Mouse (Mus musculus) heart, adult 2 months (tissue): Measurements from ENCODE around the gene Lipt1. TPM values are rescaled to one million over a fixed set of nuclear protein-coding genes. Genes with fewer than 3 reads are reported as not detected.

Source experiments
- DNase-seq, 2 experiments: peaks; one replicate each; pipeline ENCODE4 v3.0.0; 2021
- H3K27ac ChIP-seq: fragments of 200-600 bp; 2 replicates; pipeline ENCODE4 v1.8.1; 2022
- H3K27me3 ChIP-seq: fragments of 200-500 bp; 2 replicates; pipeline ENCODE4 v1.6.1; 2012; ENCODE audit warnings: mild to moderate bottlenecking, low read length, inconsistent platforms, mixed read lengths; ENCODE audit not compliant: control insufficient read depth, insufficient read depth
- H3K36me3 ChIP-seq: fragments of 200-500 bp; 2 replicates; pipeline ENCODE4 v1.6.1; 2012; ENCODE audit warnings: low read length, inconsistent platforms; ENCODE audit not compliant: control insufficient read depth, insufficient read depth
- H3K4me1 ChIP-seq: fragments of 200-500 bp; 2 replicates; pipeline ENCODE4 v1.6.1; 2011; ENCODE audit warnings: low read length; ENCODE audit not compliant: control insufficient read depth, insufficient read depth
- H3K4me3 ChIP-seq: fragments of 200-600 bp; 2 replicates; pipeline ENCODE4 v1.8.1; 2022
- H3K79me2 ChIP-seq: fragments of 200-500 bp; replicated peaks from 2 replicates; pipeline ENCODE4 v1.6.1; 2012; ENCODE audit warnings: mild to moderate bottlenecking, inconsistent platforms, low read length, moderate library complexity, mixed read lengths; ENCODE audit not compliant: control insufficient read depth, insufficient read depth
- H3K9ac ChIP-seq: fragments of 200-500 bp; 2 replicates; pipeline ENCODE4 v1.6.1; 2012; ENCODE audit warnings: low read depth, mild to moderate bottlenecking, control low read depth, inconsistent platforms, low read length, mixed read lengths
- CTCF ChIP-seq: fragments of 200-600 bp; IDR thresholded peaks from 2 replicates; pipeline ENCODE4 v1.8.1; 2022; ENCODE audit warnings: antibody characterized with exemption, mild to moderate bottlenecking, moderate library complexity
- EP300 ChIP-seq: fragments of 200-500 bp; IDR thresholded peaks from 2 replicates; pipeline ENCODE4 v1.6.1; 2011; ENCODE audit warnings: low read depth, low read length, control low read depth; ENCODE audit not compliant: insufficient read depth
- POLR2A ChIP-seq: fragments of 200-500 bp; IDR thresholded peaks from 2 replicates; pipeline ENCODE4 v1.6.1; 2011; ENCODE audit warnings: mild to moderate bottlenecking, low read depth, low read length, control low read depth; ENCODE audit not compliant: insufficient read depth
- WGBS: fragments of 180-500 bp; shearing (Covaris S2); methylation state at CpG from one replicate; pipeline ENCODE4 v1.1.7; 2018; 5-methylcytosine and 5-hydroxymethylcytosine counted together
- intact Hi-C: fragments of 180-260 bp; cut with DNase I; formaldehyde crosslinking; loops from one replicate; pipeline ENCODE4 v1.15.1; 2025
- polyA plus RNA-seq: library from polyadenylated mRNA; depleted of rRNA; stranded (reverse); fragments of >200 nt; gene quantifications from 2 replicates; pipeline ENCODE4 v1.2.3, GENCODE M21; 2012
- total RNA-seq, 2 experiments: library from RNA; stranded (reverse); gene quantifications; 2 replicates each; pipeline ENCODE4 v1.2.3; 2021

The Lipt1 gene
- total and polyA plus RNA-seq, 3 experiments = 6.8 to 13.2 (median 11.6) TPM

DNA sequence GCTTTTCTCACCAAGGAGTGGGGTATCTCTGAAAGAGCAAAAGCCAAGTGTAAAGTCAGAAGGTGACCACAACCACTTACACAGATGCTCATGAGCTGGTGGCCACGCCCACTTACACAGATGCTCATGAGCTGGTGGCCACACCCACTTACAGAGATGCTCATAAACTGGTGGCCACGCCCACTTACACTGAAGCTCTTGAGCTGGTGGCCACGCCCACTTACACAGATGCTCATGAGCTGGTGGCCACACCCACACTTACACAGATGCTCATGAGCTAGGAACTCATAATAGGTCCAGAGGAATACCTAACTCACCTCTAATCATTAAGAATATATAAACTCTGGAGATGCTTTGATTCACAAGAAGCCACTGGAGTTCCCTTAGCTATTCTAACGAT, 12.9 kb downstream of the Lipt1 start:
- WGBS = 76% methylated on average over 4 of the region's 4 CpGs
- peaks cover 3% of the 10 kb centered on the region; the same call in 1 of the 2 replicates for H3K4me1 ChIP-seq
- H3K27me3 ChIP-seq = no peaks in the 10 kb centered on the region
- TF ChIP-seq POLR2A = no peak
- TF ChIP-seq CTCF = no peak
- TF ChIP-seq EP300 = no peak
- no peak for DNase-seq
- H3K9ac ChIP-seq = no peak overlapping the region
- H3K79me2 ChIP-seq = peaks cover 4% of the 10 kb centered on the region; the same call in 1 of the 2 replicates
- intact Hi-C loops = no loop called here
- peaks cover 2% of the 10 kb centered on the region for H3K36me3 ChIP-seq
- H3K27ac ChIP-seq = no peak overlapping the region
- no peak overlapping the region for H3K4me3 ChIP-seq

DNA sequence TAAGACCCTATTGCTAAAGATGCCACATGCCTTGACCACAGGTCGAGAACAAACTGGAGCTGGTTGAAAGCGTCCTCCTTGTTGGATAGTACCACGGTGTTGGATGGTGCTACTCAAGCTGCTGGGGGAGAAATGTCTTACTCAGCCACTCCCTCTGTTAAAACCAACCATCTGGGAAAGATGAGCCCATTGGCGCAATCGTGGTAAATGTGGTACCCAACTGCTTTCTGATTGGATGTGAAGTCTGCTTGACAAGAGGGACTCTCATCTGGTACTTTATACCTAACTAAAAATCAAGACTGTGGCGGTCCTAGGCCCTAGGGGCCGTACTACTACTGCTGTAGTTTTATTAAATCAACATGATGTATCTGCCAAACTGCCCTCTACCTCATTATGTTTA, 17.7 kb downstream of the Lipt1 start:
- 81% methylated on average over 7 of the region's 7 CpGs for WGBS
- Histone ChIP-seq H3K36me3 (peaks cover 6% of the 10 kb centered on the region), H3K27me3 (no peaks in the 10 kb centered on the region), H3K27ac (no peak overlapping the region), H3K4me1 (peaks cover 7% of the 10 kb centered on the region), H3K9ac (peak overlapping the region; percentile 88), H3K79me2 (peaks cover 10% of the 10 kb centered on the region; the same call in 1 of the 2 replicates), H3K4me3 (peak overlapping the region; percentile 70)
- intact Hi-C loops = no loop called here
- DNase-seq = no peak
- no peak for TF ChIP-seq POLR2A
- TF ChIP-seq EP300 = no peak

DNA sequence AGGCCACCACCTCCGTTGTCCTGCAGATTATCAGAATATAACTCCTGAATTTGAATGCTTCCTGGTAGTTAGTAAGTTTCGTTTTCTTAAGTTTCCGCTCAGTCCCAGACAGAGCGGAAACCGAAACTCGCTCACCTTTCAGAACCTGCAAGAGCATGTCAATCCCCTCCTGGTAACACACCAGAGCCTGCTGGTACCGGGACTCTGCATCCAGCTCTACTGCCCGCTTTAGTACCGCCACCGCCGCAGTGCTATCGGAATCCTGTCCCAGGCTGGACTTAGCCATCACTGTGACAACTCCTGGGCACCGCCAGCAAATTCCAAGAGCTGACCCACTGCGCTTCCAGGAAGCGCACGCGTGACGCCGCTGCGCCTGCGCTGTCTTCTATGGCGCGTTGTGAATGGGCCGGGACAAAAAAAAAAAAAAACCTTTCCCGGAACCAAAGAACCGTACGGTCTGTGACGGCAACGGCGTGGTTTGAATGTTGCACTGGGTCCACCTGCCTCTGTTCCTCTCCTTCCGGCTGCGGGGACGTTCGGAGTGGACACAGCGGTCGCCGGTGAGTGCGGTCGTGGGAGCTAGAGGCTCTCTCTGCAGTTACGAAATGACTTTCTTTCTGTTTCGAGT, 18.6 kb downstream of the Lipt1 start, which contains the start of the genes Mitd1 and Mrpl30:
TSS of gene Mitd1 (minus strand) at position 387 of the 628 bp plus-strand sequence.
TSS of gene Mrpl30 (plus strand) at position 453 of the 628 bp plus-strand sequence.
- H3K79me2 ChIP-seq = peaks cover 10% of the 10 kb centered on the region; the same call in 1 of the 2 replicates
- no peaks in the 10 kb centered on the region for H3K27me3 ChIP-seq
- peaks cover 7% of the 10 kb centered on the region for H3K4me1 ChIP-seq
- peaks cover 6% of the 10 kb centered on the region for H3K36me3 ChIP-seq
- peak within 1 kb of the TSS; percentile 70 for H3K4me3 ChIP-seq
- WGBS = under 1% methylated on average over 41 of the region's 41 CpGs
- DNase-seq = peak; percentile 91 to 92
- intact Hi-C loops = loop anchor here (1.0 to 2.0 kb wide), 2 partner anchors 17 to 25 kb away; no protein-coding TSS in a partner anchor
- H3K9ac ChIP-seq = peak within 1 kb of the TSS; percentile 88
- H3K27ac ChIP-seq = peak within 1 kb of the TSS; percentile 87
- TF ChIP-seq CTCF (peak; percentile 5; the same call in 1 of the 2 replicates), POLR2A (peak; percentile 97), EP300 (peak; percentile 88; the same call in 1 of the 2 replicates)

DNA sequence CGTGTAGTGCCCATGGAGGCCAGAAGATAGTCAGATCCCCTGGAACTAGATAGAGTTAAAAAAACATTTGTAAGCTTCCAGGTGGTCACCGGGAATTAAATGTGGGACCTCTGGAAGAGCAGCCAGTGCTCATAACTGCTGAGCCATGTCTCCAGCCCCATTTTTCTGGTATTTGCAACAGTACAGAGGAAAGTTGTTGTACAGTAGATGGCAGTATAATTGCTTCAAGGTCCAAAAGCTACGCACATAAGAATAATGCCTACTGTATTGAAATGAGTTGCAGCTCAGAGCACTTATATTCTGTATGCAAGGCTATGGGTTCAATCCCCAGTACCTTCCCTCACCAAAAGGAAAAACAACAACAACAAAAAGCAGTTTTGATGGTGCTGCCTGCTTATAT, 19.9 kb downstream of the Lipt1 start:
- Histone ChIP-seq H3K27me3 (no peaks in the 10 kb centered on the region), H3K79me2 (peaks cover 10% of the 10 kb centered on the region; the same call in 1 of the 2 replicates), H3K27ac (no peak overlapping the region), H3K36me3 (peaks cover 6% of the 10 kb centered on the region), H3K9ac (no peak overlapping the region), H3K4me3 (peak overlapping the region; percentile 70; the same call in 1 of the 2 replicates), H3K4me1 (peaks cover 7% of the 10 kb centered on the region)
- intact Hi-C loops = loop anchor here (2.0 kb wide), 1 partner anchor 19 kb away; no protein-coding TSS in a partner anchor
- TF ChIP-seq POLR2A (no peak), CTCF (peak; percentile 53)
- WGBS = 30% methylated on average over 3 of the region's 3 CpGs
- DNase-seq = no peak

DNA sequence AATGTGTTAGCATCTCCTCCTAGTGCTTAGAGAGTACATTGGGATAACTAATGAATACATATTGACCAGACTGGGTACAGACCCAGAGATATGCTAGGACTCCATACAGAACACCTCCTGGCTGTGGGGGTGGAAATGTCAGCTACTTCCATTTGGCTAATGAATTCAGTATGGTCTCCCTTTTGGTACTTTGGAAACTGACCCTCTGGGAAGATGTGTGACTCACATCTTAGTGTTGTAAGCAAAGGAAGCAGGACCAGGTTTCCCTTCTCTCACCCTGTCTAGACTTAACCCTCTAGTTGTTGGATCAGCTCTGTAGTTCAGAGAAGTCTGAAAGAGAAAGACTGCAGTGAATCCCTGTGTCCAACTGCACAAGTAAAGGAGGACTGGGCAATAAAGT, 23.1 kb downstream of the Lipt1 start:
- peaks cover 2% of the 10 kb centered on the region for H3K4me1 ChIP-seq
- H3K27me3 ChIP-seq = no peaks in the 10 kb centered on the region
- no peak overlapping the region for H3K4me3 ChIP-seq
- DNase-seq = no peak
- no peak overlapping the region for H3K27ac ChIP-seq
- H3K79me2 ChIP-seq = peaks cover 4% of the 10 kb centered on the region; the same call in 1 of the 2 replicates
- peaks cover 4% of the 10 kb centered on the region for H3K36me3 ChIP-seq
- TF ChIP-seq CTCF (no peak), EP300 (no peak), POLR2A (no peak)
- intact Hi-C loops = no loop called here
- H3K9ac ChIP-seq = no peak overlapping the region

DNA sequence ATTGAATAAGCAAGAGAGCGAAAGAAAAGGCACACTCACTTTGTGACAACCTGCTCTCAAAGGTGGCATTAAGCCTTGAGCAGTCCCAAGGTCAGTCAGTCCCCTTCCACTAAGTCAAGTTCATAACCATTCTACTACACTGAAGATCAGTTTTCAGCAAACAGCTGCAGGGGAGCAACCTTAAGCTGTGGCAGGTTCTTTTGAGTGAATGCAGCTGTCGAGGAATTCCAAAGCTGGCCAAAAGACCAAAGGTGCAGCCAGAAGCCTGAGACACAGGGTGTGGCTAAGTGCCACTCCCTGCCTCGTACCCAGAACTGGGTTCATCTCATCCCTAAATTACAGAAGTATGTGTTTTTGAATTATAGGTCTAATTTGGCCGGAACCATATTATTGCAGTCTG, 28.3 kb downstream of the Lipt1 start:
- H3K36me3 ChIP-seq = no peaks in the 10 kb centered on the region; the same call in 1 of the 2 replicates
- H3K79me2 ChIP-seq = no peaks in the 10 kb centered on the region
- H3K27me3 ChIP-seq = no peaks in the 10 kb centered on the region
- no peak overlapping the region for H3K4me3 ChIP-seq
- no peak overlapping the region for H3K27ac ChIP-seq
- no peak for TF ChIP-seq CTCF
- no peak for TF ChIP-seq POLR2A
- no peak for TF ChIP-seq EP300
- intact Hi-C loops = loop anchor here (5.0 to 10.0 kb wide), 2 partner anchors 87 to 895 kb away; no protein-coding TSS in a partner anchor
- H3K9ac ChIP-seq = no peak overlapping the region
- no peak for DNase-seq
- H3K4me1 ChIP-seq = no peaks in the 10 kb centered on the region; the same call in 1 of the 2 replicates
- WGBS = 78% methylated on average over 4 of the region's 4 CpGs
